In genomic region chr4:136349616-136350015, GRCm38 (mm10) we compare ENCODE assay signal across 34 mouse cellular contexts.
"Had no signal": no experiment of that assay in that cellular context is flagged by ENCODE, and none has a peak within 500 bp of the region (broad histone marks: within the 10 kb centered on the region; RNA-seq: fewer than 3 reads in every experiment).

No protein-coding gene starts in this region.

- H3K9ac ChIP-seq: heart, embryonic 12.5 days; heart, embryonic 13.5 days; heart, embryonic 15.5 days; hindbrain, embryonic 12.5 days; hindbrain, embryonic 13.5 days; hindbrain, embryonic 14.5 days; hindbrain, embryonic 15.5 days; intestine, embryonic 15.5 days; kidney, embryonic 15.5 days had no signal

- H3K9me3 ChIP-seq: heart, embryonic 12.5 days; heart, embryonic 13.5 days; heart, embryonic 15.5 days; hindbrain, embryonic 10.5 days; hindbrain, embryonic 12.5 days; hindbrain, embryonic 13.5 days; hindbrain, embryonic 15.5 days; intestine, embryonic 15.5 days; kidney, embryonic 15.5 days had no signal

- H3K4me2 ChIP-seq: heart, embryonic 12.5 days; heart, embryonic 13.5 days; heart, embryonic 15.5 days; hindbrain, embryonic 12.5 days; hindbrain, embryonic 13.5 days; hindbrain, embryonic 14.5 days; hindbrain, embryonic 15.5 days; intestine, embryonic 15.5 days; kidney, embryonic 15.5 days had no signal

- H3K4me1 ChIP-seq: heart, embryonic 15.5 days; hindbrain, embryonic 10.5 days; hindbrain, embryonic 12.5 days; hindbrain, embryonic 13.5 days; hindbrain, embryonic 15.5 days; intestine, embryonic 15.5 days; kidney, embryonic 15.5 days had no signal

- DNase-seq: heart, postnatal 10 days; heart, postnatal 14 days; heart, postnatal 36 days; heart, postnatal 4 days; kidney, adult 11 months; kidney, adult 18-20 months; kidney, adult 2 months; kidney, adult 8-10 months; kidney, adult 9 months; kidney, postnatal 10 days; kidney, postnatal 14 days; kidney, postnatal 25 days; kidney, postnatal 36 days; kidney, postnatal 4 days; layer of hippocampus, adult 9-11 months; layer of hippocampus, postnatal 36 days had no signal

- H3K27ac ChIP-seq: heart, embryonic 13.5 days; heart, embryonic 15.5 days; hindbrain, embryonic 10.5 days; hindbrain, embryonic 12.5 days; hindbrain, embryonic 13.5 days; hindbrain, embryonic 14.5 days; hindbrain, embryonic 15.5 days; hindbrain, postnatal 0 days; intestine, embryonic 15.5 days; kidney, embryonic 15.5 days; kidney, postnatal 0 days; layer of hippocampus, adult 2 months; left cerebral cortex, adult 2 months had no signal

- H3K4me3 ChIP-seq: heart, embryonic 12.5 days; heart, embryonic 13.5 days; heart, embryonic 15.5 days; hindbrain, embryonic 10.5 days; hindbrain, embryonic 12.5 days; hindbrain, embryonic 13.5 days; hindbrain, embryonic 15.5 days; intestine, embryonic 15.5 days; kidney, embryonic 15.5 days; layer of hippocampus, adult 2 months; left cerebral cortex, adult 2 months had no signal

- ATAC-seq: hindbrain, embryonic 16.5 days; hindbrain, postnatal 0 days; inflammation-experienced regulatory T-cells, adult 6 months; intestine, embryonic 15.5 days; intestine, embryonic 16.5 days; intestine, postnatal 0 days had no signal

- H3K27me3 ChIP-seq: heart, embryonic 12.5 days; heart, embryonic 13.5 days; heart, embryonic 15.5 days; hindbrain, embryonic 12.5 days; hindbrain, embryonic 13.5 days; hindbrain, embryonic 15.5 days; intestine, embryonic 15.5 days; kidney, embryonic 15.5 days had no signal
